Mouse (Mus musculus) activated CD4-positive, CD25-positive, alpha-beta regulatory T cell, adult 4 months (primary cell): ENCODE measurements around the gene Gpr141. TPM values are rescaled to one million over a fixed set of nuclear protein-coding genes. Genes with fewer than 3 reads are reported as not detected.
"Not testable (repeated sequence)": the region's sequence is repeated elsewhere in the genome, so short reads cannot be mapped to it uniquely, and the experiment has no call there.

Source experiments
- ATAC-seq: one replicate; pipeline ENCODE4 v1.8.0; 2017
- polyA plus RNA-seq, 2 experiments: library from polyadenylated mRNA; unstranded; fragments of 100-300 nt; shearing (Covaris generic); gene quantifications; one replicate each; pipeline ENCODE4 v1.2.1; 2017

Gene Gpr141
- polyA plus RNA-seq = not detected

DNA sequence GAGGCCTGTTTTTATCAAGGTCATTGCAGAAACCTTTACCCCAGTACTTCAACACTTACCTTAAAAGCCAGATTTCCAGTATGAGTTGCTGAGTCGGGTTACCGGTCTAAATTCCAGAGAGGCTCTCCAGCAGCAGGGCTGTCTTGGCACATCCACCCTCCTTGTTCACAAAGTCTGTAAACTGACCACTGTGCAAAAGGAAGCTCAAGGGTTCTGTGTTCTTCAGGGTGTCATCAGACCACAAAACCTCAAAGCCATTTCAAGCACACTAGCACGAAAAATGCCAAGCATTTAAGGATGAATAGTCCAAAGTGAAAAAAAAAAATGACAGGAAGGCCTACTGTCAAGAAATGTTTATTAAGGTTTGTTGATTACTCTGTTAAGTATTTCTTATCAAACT is at the start of gene Gpr141:
Gene Gpr141 (minus strand): TSS at position 187 of the 400 bp plus-strand sequence.
- no peak for ATAC-seq

- no peak for ATAC-seq
Observed at GRCm38 (mm10) chr13:19864241-19864640, 40.2 kb upstream of the Gpr141 start.

DNA sequence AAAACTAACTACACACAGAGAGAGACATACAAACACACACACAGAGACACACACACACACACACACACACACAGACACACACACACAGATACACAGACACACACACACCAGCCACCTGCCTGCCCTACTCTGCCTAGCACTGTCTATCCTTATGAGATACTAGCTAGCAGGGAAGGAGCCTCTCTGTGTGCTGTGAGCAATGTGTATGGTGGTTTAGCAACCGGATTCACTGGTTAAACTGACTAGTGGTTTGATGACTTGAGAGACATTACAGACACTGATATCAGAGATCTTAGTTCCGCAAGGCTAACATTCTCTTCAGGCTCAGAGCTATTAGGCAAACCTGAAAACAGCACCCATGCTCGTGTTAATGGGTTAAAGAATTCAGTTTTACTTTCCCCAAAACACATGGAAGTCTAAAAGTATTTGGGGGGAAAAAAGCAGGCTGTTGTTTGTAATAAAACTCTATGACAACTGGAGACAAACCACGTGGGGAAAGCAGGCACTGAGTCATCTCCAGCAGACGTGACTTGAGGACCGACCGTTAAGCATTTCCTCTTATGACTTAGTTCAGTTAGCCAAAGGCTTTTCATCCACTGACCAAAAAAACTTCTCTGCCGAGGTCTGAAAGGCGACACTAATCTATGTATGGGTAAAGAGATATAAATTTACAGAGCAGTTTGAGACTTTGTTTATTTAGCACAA is 30.7 kb upstream of the Gpr141 start:
- ATAC-seq = no peak

- no peak for ATAC-seq
Observed at GRCm38 (mm10) chr13:19854049-19854448, 30.0 kb upstream of the Gpr141 start.

DNA sequence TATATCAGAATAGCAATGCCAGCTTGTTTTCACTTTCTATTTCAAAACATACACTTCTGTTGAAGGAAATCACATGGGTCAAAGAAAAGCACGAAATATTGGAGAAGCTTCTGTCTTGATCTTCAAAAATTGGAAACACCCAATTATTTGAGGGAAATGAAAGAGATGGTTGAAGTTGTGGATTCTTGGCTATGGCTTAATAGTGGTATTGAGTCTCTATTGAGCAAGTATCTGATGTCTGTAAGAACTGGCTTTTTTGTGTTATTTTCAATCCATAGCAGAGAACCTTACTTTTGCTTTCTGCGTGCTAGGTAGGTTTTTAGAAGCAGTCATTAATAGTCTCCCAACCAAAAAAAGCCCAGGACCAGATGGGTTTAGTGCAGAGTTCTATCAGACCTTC is 19.4 kb upstream of the Gpr141 start:
- ATAC-seq = no peak

DNA sequence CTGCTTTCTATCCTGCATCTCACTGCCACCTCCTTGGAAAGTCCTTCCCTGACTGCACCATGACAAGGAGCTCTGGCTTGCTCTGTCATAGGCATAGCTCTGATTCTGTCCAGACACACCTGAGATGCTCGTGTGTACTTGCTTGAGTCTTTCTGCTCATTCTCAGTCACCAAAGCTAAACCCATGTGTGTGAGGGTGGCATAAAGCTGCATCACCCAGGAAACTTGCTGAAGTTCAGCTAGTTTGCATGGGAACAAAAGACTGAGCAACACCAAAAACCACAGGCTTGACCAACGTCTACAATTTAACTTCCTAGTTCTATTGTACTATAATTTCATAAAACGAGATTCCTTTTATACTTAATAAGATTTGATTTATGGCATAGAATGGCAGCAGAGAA is 18.6 kb upstream of the Gpr141 start:
- no peak for ATAC-seq

DNA sequence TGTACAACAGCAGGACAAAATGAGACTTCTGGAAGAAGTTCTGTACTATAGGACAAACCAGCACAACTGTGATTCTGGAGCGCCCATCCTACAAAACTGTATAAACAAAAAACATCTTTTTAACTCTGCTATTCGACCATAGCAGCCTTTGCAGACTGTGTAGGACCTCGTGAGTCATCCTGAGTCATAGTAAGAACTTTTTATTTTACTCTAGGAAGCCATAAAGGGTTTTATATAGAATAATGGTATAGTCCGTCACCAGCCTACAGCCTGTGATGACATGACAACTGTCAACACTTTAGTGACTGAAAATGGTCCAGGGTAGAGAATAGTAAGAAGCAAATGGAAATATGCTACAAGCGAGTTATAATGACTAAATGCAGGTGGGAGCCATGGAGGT is 17.6 kb upstream of the Gpr141 start:
- no peak for ATAC-seq

DNA sequence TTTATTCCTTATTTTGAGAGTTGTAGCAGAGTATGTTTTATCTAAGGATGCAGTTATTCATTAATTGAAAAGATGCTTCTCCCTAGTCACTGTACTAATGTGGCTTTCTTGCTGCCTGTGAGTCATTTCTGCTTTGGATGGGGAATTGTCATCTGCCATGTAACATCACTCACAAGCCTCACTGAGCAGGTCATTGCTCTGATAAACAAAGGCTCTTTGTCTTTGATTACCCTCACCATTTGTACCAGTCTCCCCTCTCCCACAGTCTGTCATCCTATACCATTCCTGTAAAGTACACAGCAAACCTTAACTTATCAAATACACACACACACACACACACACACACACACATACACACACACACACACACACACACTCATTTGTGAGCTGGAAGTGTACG is 16.1 kb upstream of the Gpr141 start:
- ATAC-seq = no peak

- no peak for ATAC-seq
Observed at GRCm38 (mm10) chr13:19830560-19830959, 6.5 kb upstream of the Gpr141 start.

- ATAC-seq = no peak
Observed at GRCm38 (mm10) chr13:19828095-19828494, 4.0 kb upstream of the Gpr141 start.

DNA sequence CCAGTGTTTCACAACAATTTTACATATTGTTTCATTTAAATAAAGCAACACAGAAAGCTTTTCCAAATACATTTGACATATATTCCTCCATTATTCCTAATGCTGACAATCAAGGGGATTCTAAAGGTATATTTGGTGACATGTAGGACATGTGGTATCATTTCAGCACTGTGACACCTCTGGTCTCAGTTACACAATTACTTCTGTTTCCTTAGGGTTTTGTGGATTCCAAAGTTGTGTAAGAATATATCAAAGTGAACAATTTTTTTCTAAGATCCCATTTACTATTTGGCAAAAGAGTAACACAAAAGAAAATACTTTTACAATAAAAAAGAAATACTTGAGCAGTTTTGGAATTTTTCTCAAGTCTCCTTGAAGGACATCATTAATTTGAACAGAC is 2.4 kb downstream of the Gpr141 start:
- no peak for ATAC-seq

GRCm38 (mm10) chr13:19819926-19820325 is 4.1 kb downstream of the Gpr141 start:
- no peak for ATAC-seq

GRCm38 (mm10) chr13:19819243-19819642 is 4.8 kb downstream of the Gpr141 start:
- no peak for ATAC-seq

- no peak for ATAC-seq
Observed at GRCm38 (mm10) chr13:19794942-19795341, 29.1 kb downstream of the Gpr141 start.

- ATAC-seq = no peak
Observed at GRCm38 (mm10) chr13:19794486-19794885, 29.6 kb downstream of the Gpr141 start.

DNA sequence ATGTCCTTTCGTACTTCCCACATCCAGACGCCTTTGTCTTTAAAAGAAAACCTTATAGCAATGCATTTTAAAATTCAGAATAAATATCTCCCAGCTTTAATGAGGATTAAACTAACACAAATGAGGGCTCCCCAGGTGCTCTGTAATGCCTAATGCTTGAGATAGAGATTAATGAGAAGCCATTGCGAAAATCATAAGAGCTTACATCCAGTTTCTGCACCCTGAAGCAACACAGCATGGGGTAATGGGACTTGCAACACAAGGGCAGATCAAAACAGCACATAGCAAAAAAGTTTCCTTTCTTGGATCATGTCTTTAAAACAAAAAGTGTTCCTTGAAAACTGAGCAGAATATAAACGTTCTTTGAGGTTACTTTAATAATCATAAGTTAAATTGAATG is 30.3 kb downstream of the Gpr141 start:
- no peak for ATAC-seq

GRCm38 (mm10) chr13:19787946-19788345 is 36.1 kb downstream of the Gpr141 start:
- ATAC-seq = not testable (repeated sequence)

DNA sequence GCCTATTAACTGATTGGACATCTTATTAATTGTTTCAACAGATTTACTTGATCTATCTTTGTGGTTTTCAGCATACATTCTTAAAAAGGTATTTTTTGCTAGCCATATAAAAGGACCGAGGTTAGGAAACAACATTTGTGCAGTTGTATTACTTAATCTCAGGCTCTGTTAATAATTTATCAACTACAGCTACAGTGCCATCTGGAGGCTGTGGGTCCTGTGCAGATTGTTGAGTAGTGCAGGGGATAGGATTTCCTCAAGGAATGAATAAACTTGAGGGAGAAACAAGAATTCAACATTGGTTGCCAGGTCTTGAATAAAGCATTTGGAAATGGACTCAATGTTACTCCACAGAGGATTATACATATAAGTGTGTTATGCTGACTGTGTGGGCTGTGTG is 53.9 kb downstream of the Gpr141 start:
- no peak for ATAC-seq

DNA sequence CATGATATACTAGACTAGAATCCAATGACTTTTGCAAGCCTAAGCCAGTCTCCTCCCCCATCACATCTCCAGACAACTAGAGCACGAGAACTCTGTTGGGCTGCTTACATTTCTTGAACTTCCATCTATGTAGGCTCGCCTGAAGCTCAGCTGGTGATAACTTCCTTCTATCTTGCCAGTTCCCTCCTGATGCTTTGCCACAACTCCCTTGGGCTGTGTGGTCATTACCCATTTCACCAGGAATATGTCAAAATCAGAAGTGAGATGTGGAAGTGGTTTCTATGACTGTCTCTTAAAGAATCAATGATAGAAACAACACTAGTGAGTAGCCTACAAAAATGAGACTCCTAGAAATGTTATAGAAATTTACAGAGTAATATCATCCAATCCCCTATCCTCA is 56.9 kb downstream of the Gpr141 start:
- ATAC-seq = no peak

- ATAC-seq = no peak
Observed at GRCm38 (mm10) chr13:19764276-19764675, 59.8 kb downstream of the Gpr141 start.

GRCm38 (mm10) chr13:19763211-19763610 is 60.8 kb downstream of the Gpr141 start:
- ATAC-seq = no peak

DNA sequence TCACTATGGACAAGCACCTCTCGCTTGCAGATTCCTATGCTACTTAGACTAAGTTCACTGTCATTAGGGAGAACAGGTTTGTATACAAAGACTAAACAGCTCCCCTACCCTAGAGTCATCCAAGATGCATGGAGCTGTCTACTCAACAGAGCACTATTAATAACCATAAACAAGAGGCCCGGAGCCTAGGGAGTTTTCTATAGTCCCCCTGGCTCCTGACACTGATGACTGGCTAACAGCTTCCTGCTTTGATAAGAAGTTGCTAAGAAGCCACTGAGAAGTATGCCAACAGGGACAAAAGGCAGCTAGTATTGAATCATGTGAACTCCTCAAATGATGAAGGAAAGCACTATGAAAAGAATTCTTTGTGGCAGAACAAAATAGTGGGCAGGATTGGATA is 78.3 kb downstream of the Gpr141 start:
- ATAC-seq = no peak

DNA sequence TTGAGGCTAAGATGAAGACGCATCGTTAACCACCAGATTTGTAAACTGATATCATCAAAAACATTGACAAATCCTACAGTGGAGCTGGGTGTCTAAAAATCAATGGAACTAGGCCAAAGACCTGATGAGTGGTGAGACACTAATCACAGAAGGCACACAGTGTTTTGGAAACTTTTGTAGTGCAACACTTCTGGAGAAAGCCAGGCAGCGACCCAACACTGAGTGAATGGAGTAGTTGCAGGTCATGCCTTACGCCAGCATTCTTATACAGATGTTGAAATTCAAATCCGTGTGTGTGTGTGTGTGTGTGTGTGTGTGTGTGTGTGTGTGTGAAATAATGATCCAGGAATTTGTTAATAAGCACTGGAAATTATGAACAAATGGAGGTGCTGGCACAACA is 79.5 kb downstream of the Gpr141 start:
- no peak for ATAC-seq

DNA sequence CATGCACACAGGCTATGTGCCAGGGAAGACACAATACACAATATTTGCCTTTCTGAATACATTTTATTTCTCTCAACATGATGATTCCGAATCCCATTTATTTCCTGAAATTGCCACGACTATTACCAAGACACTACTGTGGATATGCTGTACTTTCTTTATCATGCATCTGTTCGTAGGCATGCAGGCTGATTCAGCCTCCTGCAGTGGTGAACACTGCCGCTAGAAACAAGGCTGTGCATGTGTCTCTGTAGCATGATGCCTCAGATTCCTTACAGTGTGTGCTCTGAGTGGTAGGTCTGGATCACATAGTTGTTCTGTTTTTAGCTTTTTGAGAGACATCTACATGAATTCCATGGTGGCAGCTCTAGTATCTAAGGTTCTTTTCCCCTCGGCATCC is 89.5 kb downstream of the Gpr141 start:
- no peak for ATAC-seq

GRCm38 (mm10) chr13:19730826-19731225 is 93.2 kb downstream of the Gpr141 start:
- ATAC-seq = no peak
